Mouse (Mus musculus) heart, embryonic 14.5 days (tissue): ENCODE measurements at regions not wholly inside any gene's neighbourhood (a gene's known extent, or its start where the extent isn't known, plus 50 kb on each side); places are given as distances from the start of the nearest gene placed in this dataset.

Source experiments
- ATAC-seq: fragments of 200-750 bp; cut with Nextera tagmentation; 2 replicates; pipeline ENCODE4 v1.8.0; 2017; ENCODE audit warnings: low read depth, moderate TSS enrichment; ENCODE audit not compliant: insufficient number of reproducible peaks, insufficient read depth, low FRiP score
- H3K27ac ChIP-seq, 2 experiments: fragments of 200-500 bp in 1 of 2; fragments of 300-500 bp in 1 of 2; sonication (generic) in 1 of 2; replicated peaks in 1 of 2; 2 replicates each; pipeline ENCODE4 v1.5.1; 2012 to 2014; ENCODE audit warnings: low read depth in 2 of 2, low read length in 2 of 2, control low read depth in 1 of 2, mild to moderate bottlenecking in 1 of 2, mixed read lengths in 1 of 2; ENCODE audit not compliant: control insufficient read depth in 1 of 2, insufficient read depth in 1 of 2
- H3K27me3 ChIP-seq: fragments of 300-500 bp; sonication (generic); 2 replicates; pipeline ENCODE4 v1.6.1; 2014; ENCODE audit warnings: mild to moderate bottlenecking, low read length, control low read depth; ENCODE audit not compliant: control insufficient read depth, insufficient read depth
- H3K36me3 ChIP-seq: fragments of 300-500 bp; sonication (generic); 2 replicates; pipeline ENCODE4 v1.6.1; 2014; ENCODE audit warnings: mild to moderate bottlenecking, control low read depth, low read length, mixed read lengths; ENCODE audit not compliant: control insufficient read depth, insufficient read depth
- H3K4me1 ChIP-seq, 2 experiments: fragments of 200-500 bp in 1 of 2; fragments of 300-500 bp in 1 of 2; sonication (generic) in 1 of 2; 2 replicates each; pipeline ENCODE4 v1.6.1; 2012 to 2014; ENCODE audit warnings: low read length in 2 of 2, control low read depth in 1 of 2, mixed read lengths in 1 of 2; ENCODE audit not compliant: control insufficient read depth in 2 of 2, insufficient read depth in 2 of 2
- H3K4me2 ChIP-seq: fragments of 300-500 bp; sonication (generic); 2 replicates; pipeline ENCODE4 v1.6.1; 2014; ENCODE audit warnings: mild to moderate bottlenecking, low read length
- H3K4me3 ChIP-seq, 2 experiments: fragments of 200-500 bp in 1 of 2; fragments of 300-500 bp in 1 of 2; sonication (generic) in 1 of 2; 2 replicates each; pipeline ENCODE4 v1.5.1; 2012 to 2014; ENCODE audit warnings: low read length in 2 of 2, mild to moderate bottlenecking in 2 of 2, control low read depth in 1 of 2, low read depth in 1 of 2, moderate library complexity in 1 of 2; ENCODE audit not compliant: control insufficient read depth in 1 of 2, insufficient read depth in 1 of 2
- H3K9ac ChIP-seq: fragments of 300-500 bp; sonication (generic); 2 replicates; pipeline ENCODE4 v1.6.1; 2014; ENCODE audit warnings: mild to moderate bottlenecking, low read length
- H3K9me3 ChIP-seq: fragments of 300-500 bp; sonication (generic); 2 replicates; pipeline ENCODE4 v1.6.1; 2016; ENCODE audit warnings: low read length, control low read depth; ENCODE audit not compliant: control insufficient read depth
- WGBS: fragments of 180-500 bp; shearing (Covaris S2); extraction: QIAGEN DNeasy Blood & Tissue Kit; methylation state at CpG from one replicate; pipeline ENCODE4 v1.1.7; 2014; 5-methylcytosine and 5-hydroxymethylcytosine counted together

DNA sequence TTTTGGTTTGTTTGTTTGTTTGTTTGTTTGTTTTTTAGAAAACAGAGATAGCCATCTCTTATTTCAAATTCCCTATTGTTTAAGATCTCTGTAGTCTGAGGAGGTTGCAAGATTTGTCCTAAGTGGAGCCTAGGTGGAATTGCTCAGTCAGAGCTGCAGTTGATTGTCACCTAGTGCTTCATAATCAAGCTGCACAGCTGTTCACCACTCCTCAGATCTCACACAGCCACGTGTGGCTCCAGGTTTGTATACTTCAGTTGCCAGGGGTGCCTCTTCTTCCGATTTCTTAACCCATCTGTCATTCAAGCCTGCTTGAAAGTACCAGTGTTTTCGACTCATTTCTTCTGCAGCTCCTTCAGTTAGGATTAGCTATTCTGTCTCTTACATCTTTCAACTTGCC lies 342.3 kb downstream of the Foxo1 start:
- H3K9ac ChIP-seq = no peak overlapping the region
- H3K4me3 ChIP-seq = no peak overlapping the region
- ATAC-seq = no peak
- H3K36me3 ChIP-seq = no peaks in the 10 kb centered on the region
- 62% methylated on average over 3 of the region's 3 CpGs for WGBS
- H3K27me3 ChIP-seq = no peaks in the 10 kb centered on the region
- H3K4me1 ChIP-seq = no peaks in the 10 kb centered on the region
- no peak overlapping the region for H3K27ac ChIP-seq
- H3K9me3 ChIP-seq = 0 out of 2 replicates have a peak, but pooled peaks cover 6% of the 10 kb centered on the region
- H3K4me2 ChIP-seq = no peak overlapping the region

DNA sequence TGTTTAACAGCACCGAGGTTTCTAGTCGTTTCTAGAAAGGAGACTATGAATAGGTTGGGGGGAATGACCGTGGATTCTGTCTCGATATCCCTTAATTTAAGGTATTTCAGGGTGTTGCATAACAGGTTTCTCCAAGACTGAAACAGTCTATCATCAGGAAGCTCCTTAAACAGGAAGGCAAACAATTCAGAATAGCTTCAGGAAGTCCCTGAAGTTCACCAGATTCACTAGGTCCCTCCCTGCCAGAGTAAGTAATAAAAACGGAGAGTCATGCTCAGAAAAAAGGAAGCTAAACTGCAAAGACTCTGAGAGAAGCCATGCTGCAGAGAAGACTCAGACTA lies 339.9 kb downstream of the Foxo1 start:
- Histone ChIP-seq H3K4me2 (no peak overlapping the region), H3K9ac (no peak overlapping the region), H3K4me1 (peaks cover 1 to 7% of the 10 kb centered on the region in 2 experiments; a peak in 3 of 4 replicates), H3K27me3 (no peaks in the 10 kb centered on the region), H3K27ac (no peak overlapping the region), H3K9me3 (0 out of 2 replicates have a peak, but pooled peaks cover 6% of the 10 kb centered on the region), H3K36me3 (no peaks in the 10 kb centered on the region), H3K4me3 (no peak overlapping the region)
- no peak for ATAC-seq
- WGBS = 68% methylated on average over 5 of the region's 5 CpGs

DNA sequence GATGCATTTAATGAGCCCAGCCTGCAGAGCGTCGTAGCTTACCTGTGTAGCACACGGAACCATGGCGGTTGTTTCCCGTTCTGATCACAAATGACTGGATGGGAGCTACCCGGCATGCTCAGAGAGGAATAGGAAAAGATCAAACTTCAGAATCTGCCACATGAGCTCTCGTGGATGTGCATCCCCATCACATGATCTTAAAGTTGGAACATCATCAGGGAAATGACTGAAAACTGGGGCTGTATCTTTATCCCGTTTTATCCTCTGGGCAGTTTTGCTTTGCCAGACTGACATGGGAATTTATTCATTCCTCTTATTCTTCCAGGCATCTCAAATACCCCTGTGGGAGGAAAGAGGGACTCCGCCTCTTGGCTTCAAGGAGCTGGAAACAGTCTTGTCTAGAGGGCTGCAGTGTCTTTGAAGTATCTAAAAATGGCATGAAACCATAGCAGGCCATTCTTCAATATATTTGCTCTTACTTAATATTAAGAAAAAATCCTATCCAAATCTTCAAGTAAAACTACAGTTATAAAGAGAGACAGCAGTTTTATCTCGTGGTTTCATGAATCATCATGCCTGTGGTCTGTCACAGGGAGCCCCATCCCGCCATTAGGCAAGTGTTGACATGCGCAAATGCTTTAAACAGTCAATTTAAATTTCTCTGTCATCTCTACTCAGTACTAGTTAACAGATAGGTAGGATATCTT lies 339.4 kb downstream of the Foxo1 start:
- H3K4me2 ChIP-seq = no peak overlapping the region
- WGBS = 79% methylated on average over 12 of the region's 12 CpGs
- no peaks in the 10 kb centered on the region for H3K36me3 ChIP-seq
- no peak overlapping the region for H3K27ac ChIP-seq
- H3K4me1 ChIP-seq = peaks cover 3 to 10% of the 10 kb centered on the region in 2 experiments; a peak in 3 of 4 replicates
- H3K9me3 ChIP-seq = 0 out of 2 replicates have a peak, but pooled peaks cover 6% of the 10 kb centered on the region
- H3K27me3 ChIP-seq = no peaks in the 10 kb centered on the region
- H3K4me3 ChIP-seq = no peak overlapping the region
- no peak overlapping the region for H3K9ac ChIP-seq
- no peak for ATAC-seq

- H3K27me3 ChIP-seq = no peaks in the 10 kb centered on the region
- no peaks in the 10 kb centered on the region for H3K36me3 ChIP-seq
- ATAC-seq = no peak
- 67% methylated on average over 6 of the region's 6 CpGs for WGBS
- no peak overlapping the region for H3K27ac ChIP-seq
- H3K9me3 ChIP-seq = 0 out of 2 replicates have a peak, but pooled peaks cover 6% of the 10 kb centered on the region
- peaks cover 3 to 10% of the 10 kb centered on the region in 2 experiments; a peak in 3 of 4 replicates for H3K4me1 ChIP-seq
- no peak overlapping the region for H3K4me3 ChIP-seq
- no peak overlapping the region for H3K9ac ChIP-seq
- no peak overlapping the region for H3K4me2 ChIP-seq
Measured at GRCm38 (mm10) chr3:52605261-52605771, 337.2 kb downstream of the Foxo1 start.

DNA sequence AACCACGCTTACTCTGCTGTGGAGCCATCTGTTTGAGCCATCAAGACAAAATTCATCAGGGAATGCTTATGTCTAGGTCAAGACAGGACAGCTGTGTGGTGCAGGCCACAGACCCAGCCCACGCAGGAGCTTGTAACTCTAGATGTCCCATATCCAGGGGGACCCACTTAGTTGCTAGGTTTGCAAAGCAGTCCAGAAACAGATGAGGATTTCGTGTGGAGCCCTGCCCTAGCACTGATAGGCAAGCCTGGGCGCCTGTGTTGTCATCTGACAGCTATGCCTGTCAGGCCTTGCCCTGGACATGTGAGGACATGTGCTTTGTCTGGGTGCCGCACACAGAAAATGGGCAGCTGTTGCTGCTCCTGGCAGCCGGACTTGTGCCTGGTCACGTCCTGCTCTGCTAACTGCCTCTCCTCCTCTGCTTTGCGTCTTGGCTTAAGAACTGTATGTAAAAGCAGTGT lies 335.1 kb downstream of the Foxo1 start:
- ATAC-seq = peak; percentile 71; the same call in 1 of the 2 replicates
- H3K36me3 ChIP-seq = no peaks in the 10 kb centered on the region
- no peak overlapping the region for H3K4me2 ChIP-seq
- no peak overlapping the region for H3K9ac ChIP-seq
- WGBS = 45% methylated on average over 8 of the region's 8 CpGs
- H3K4me1 ChIP-seq = peaks cover 3 to 10% of the 10 kb centered on the region in 2 experiments; a peak in 3 of 4 replicates
- no peaks in the 10 kb centered on the region for H3K27me3 ChIP-seq
- no peak overlapping the region; a peak in 1 of 4 replicates for H3K27ac ChIP-seq
- no peak overlapping the region for H3K4me3 ChIP-seq
- 0 out of 2 replicates have a peak, but pooled peaks cover 5% of the 10 kb centered on the region for H3K9me3 ChIP-seq

GRCm38 (mm10) chr3:52601011-52601745 lies 333.0 kb downstream of the Foxo1 start:
- H3K27ac ChIP-seq = no peak overlapping the region
- 86% methylated on average over 21 of the region's 21 CpGs for WGBS

DNA sequence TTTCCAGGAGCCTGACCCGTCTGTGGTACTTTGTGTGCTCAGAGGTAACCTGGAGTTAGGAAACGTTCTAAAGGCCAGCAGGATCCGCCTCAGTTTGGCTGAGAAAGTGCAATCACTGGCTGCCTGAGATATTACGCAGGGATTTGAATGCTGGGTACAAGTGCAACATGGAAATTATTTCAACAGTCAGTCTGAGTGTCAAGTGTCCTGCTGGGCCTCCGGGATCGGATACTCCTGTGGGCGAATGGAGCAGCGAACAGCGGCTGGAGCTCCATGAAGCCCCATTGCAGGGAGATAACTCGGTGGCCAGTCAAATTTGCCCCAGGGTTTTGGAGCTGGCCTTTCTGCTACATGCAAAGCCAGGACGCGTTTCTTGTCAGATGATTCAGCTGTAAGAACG lies 332.4 kb downstream of the Foxo1 start:
- WGBS = 56% methylated on average over 13 of the region's 13 CpGs
- H3K27ac ChIP-seq = no peak overlapping the region
- H3K4me3 ChIP-seq = no peak overlapping the region
- peaks cover 3 to 10% of the 10 kb centered on the region in 2 experiments; a peak in 3 of 4 replicates for H3K4me1 ChIP-seq
- ATAC-seq = no peak
- no peaks in the 10 kb centered on the region for H3K36me3 ChIP-seq
- no peaks in the 10 kb centered on the region for H3K9me3 ChIP-seq
- H3K9ac ChIP-seq = no peak overlapping the region
- H3K27me3 ChIP-seq = no peaks in the 10 kb centered on the region
- no peak overlapping the region; the same call in 1 of the 2 replicates for H3K4me2 ChIP-seq

More at GRCm38 (mm10) chr3:52601011-52601745, 333.0 kb downstream of the Foxo1 start:
- Histone ChIP-seq H3K27me3 (no peaks in the 10 kb centered on the region), H3K9me3 (no peaks in the 10 kb centered on the region), H3K4me3 (no peak overlapping the region), H3K9ac (no peak overlapping the region), H3K4me2 (no peak overlapping the region; the same call in 1 of the 2 replicates), H3K4me1 (peaks cover 3 to 10% of the 10 kb centered on the region in 2 experiments; a peak in 3 of 4 replicates), H3K36me3 (no peaks in the 10 kb centered on the region)
- ATAC-seq = no peak
